Mouse (Mus musculus): ENCODE measurements around the gene Btg1. TPM values are rescaled to one million over a fixed set of nuclear protein-coding genes. Genes with fewer than 3 reads are reported as not detected.

Btg1 gene
- polyA plus RNA-seq, 1 experiment = 42.9 TPM

DNA sequence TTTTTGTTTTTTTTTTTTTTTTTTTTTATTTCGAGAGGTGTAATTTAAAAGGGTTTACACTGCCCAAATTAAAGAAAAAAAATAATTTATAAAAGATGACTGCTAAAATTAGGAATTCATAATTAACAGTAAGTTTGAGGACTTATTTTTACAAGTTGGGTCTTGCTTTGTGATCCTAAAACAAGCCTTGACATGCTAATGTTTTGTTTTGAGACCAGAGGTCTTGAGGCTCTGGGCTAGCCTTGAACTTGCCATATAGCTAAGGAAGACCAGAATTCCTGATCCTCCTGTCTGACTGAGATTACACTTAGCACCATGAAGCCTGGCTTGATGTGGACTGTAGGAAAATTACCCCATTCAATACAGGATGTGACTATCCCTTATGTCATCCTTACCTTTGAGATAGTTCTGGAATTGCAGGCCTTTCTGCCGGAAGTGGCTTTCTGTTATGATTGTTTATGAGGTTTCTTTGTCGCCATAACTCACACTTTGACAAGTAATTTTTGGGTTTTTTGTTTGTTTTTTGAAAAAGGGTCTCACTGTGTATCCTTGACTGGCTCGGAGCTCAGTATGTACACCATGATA, 4.6 kb downstream of the Btg1 start:
- 30% methylated on average over 4 of the region's 4 CpGs for WGBS
- H3K4me1 ChIP-seq (ENCODE audit: control insufficient read depth, insufficient read depth, low read length) = peaks cover 25% of the 10 kb centered on the region
- DNase-seq = no peak
- no peak for TF ChIP-seq POLR2A (IDR thresholded peaks at IDR 0.05; ENCODE audit: borderline replicate concordance, extremely low read depth, low read depth, low read length)
- no peak for TF ChIP-seq CTCF (IDR thresholded peaks at IDR 0.05; ENCODE audit: insufficient read depth, low read length)
- peak overlapping the region; percentile 46 for H3K4me3 ChIP-seq (replicated peaks; ENCODE audit: extremely low read depth, low read depth, low read length)

DNA sequence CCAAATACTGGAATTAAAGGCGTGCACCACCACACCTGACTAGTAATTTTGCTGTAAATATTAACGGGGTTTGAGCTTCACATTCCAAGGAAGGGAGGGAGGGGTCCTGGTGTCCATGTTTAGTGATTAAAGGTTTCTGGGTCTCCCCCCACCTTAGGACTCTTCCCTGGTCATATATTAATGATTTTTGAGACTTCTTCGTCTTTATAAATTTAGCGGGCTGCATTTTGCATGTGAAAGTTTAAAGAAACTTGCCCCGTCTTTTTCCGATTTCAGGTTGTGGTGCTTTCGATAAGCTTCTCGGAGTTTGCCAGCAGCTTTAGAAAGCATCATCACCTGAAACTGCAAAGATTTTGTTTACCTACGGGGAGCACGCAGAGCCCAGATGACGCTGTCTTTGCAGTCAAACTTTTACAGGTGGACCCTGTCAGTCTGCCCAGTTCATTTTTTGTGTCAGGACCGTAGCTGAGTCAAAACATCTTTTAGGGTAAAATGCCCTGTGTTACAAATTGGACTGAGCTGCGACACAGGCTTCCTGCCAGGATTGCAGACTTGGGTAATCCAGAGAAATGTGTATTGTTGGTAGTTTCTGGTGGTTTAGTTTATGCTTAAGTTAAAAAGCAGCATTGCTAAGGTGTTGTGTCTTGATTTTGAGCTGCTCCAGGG, 5.3 kb downstream of the Btg1 start:
- 47% methylated on average over 13 of the region's 13 CpGs for WGBS
- DNase-seq = no peak
- TF ChIP-seq POLR2A (IDR thresholded peaks at IDR 0.05; ENCODE audit: borderline replicate concordance, extremely low read depth, low read depth, low read length) = no peak
- Histone ChIP-seq H3K4me3 (replicated peaks; ENCODE audit: extremely low read depth, low read depth, low read length) (peak overlapping the region; percentile 43), H3K4me1 (ENCODE audit: control insufficient read depth, insufficient read depth, low read length) (peaks cover 25% of the 10 kb centered on the region)

DNA sequence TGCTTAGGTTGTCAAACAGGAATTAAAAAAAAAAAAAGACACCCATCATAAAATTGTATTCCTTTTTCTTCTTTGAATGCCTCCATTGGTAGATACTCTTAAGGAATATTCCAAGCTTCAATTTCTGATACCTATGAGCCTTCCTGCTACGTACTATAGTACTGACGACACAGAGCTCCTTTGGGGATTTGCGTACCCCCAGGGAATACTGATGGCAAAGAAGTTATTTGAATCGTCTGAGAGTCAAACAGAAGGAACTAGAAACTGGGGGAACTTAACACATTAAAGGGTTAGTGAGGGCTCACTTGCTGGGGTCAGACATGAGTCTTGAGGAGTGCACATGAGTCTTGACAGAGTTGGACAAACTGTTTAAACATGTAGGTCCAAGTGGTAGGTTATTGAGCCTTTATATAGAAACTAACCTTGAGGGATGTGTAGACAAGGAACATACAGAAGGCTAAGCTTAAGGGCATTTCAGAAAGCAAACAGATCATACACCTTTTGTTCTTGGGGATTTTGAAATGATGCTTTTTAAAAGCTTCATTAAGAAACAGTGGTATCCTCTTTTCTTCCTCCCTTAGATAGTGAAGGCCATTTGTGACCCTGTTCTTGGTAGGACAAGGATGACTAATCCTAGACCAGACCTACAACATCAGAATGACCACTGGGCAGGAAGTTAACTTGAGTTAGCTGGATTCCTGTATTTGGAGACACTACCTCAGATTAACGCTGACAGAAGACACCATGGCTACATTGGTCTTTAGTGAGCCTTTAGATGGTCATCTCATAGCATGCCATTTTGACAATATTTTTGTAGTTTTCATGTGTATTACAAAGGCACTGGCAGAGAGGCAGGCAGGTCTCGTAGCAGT, 6.2 kb downstream of the Btg1 start:
- 66% methylated on average over 6 of the region's 6 CpGs for WGBS
- Histone ChIP-seq H3K4me1 (ENCODE audit: control insufficient read depth, insufficient read depth, low read length) (peaks cover 25% of the 10 kb centered on the region), H3K4me3 (replicated peaks; ENCODE audit: extremely low read depth, low read depth, low read length) (no peak overlapping the region)
- DNase-seq = no peak
- TF ChIP-seq CTCF (IDR thresholded peaks at IDR 0.05; ENCODE audit: insufficient read depth, low read length) (no peak), POLR2A (IDR thresholded peaks at IDR 0.05; ENCODE audit: borderline replicate concordance, extremely low read depth, low read depth, low read length) (no peak)

DNA sequence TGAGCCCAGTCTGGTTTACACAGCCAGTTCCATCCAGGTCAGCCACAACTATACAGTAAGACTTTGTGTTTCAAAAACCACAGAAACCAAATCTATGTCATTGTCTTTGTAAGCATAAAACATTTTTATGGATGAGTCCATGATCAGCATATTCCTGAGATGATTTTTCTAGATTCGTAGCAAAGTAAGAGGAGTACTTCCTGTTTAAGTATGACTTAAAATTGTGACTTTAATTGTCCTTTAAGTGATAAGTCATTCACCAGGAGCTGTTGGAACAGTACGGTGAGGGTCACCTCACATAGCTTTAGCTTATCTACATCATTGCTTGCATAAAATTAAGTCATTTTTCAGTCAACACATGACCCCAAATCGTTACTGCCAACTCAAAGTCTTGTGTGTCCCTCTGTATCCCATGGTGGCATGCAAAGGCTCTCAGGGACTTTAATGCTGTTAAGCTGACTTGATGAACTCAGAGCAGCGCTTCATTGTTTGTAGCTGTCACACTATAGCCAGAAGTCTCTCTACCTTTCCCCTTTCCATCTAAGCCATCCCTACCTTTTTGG, 6.9 kb downstream of the Btg1 start:
- H3K4me1 ChIP-seq (ENCODE audit: control insufficient read depth, insufficient read depth, low read length) = peaks cover 29% of the 10 kb centered on the region
- H3K4me3 ChIP-seq (replicated peaks; ENCODE audit: extremely low read depth, low read depth, low read length) = no peak overlapping the region
- no peak for DNase-seq
- WGBS = 67% methylated on average over 4 of the region's 4 CpGs
- TF ChIP-seq POLR2A (IDR thresholded peaks at IDR 0.05; ENCODE audit: borderline replicate concordance, extremely low read depth, low read depth, low read length) (no peak), CTCF (IDR thresholded peaks at IDR 0.05; ENCODE audit: insufficient read depth, low read length) (no peak)

DNA sequence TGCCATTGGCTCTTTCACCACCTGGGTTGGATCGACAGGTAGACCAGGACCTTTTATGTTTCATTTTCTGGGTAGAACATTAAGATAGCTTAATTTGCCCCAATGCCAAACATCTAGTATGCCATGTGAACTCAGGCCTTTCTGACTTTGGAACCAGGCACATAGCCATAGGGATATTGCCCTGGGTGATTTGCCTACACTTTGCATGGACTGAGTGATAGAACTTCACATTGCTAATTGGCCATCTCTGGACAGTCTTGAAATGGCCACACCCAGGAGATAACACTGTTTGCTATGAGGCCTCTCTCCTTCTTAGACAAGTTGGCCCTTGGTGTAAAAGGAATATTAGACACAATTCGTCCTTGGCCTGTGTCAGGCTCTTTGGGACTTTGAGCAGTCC, 7.6 kb downstream of the Btg1 start:
- no peak for DNase-seq
- WGBS = 76% methylated on average over 2 of the region's 2 CpGs
- no peak for TF ChIP-seq CTCF (IDR thresholded peaks at IDR 0.05; ENCODE audit: insufficient read depth, low read length)
- no peak for TF ChIP-seq POLR2A (IDR thresholded peaks at IDR 0.05; ENCODE audit: borderline replicate concordance, extremely low read depth, low read depth, low read length)

DNA sequence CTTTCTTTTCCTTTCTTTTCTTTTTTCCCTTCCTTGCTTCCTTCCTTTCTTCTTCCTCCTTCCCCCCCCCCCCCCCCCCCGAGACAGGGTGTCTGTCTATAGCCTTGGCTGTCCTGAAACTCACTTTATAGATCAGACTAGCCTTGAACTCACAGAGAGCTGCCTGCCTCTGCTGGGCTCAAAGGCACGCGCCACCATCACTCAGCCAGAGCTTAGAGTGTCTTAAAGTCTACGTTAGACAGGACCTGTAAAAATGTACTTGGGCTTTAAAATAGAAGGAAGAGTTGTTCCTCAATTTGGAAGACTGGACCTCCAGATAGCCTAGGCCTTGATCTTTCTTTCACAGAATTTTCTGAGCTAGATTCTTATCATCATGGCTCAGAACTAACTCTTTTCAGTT, 8.3 kb downstream of the Btg1 start:
- Histone ChIP-seq H3K4me1 (ENCODE audit: control insufficient read depth, insufficient read depth, low read length) (peaks cover 29% of the 10 kb centered on the region), H3K4me3 (replicated peaks; ENCODE audit: extremely low read depth, low read depth, low read length) (no peak overlapping the region)
- DNase-seq = no peak
- WGBS = 91% methylated on average over 3 of the region's 4 CpGs
- TF ChIP-seq POLR2A (IDR thresholded peaks at IDR 0.05; ENCODE audit: borderline replicate concordance, extremely low read depth, low read depth, low read length) = no peak
- TF ChIP-seq CTCF (IDR thresholded peaks at IDR 0.05; ENCODE audit: insufficient read depth, low read length) = no peak

More for the DNA sequence above, 7.6 kb downstream of the Btg1 start:
- H3K4me1 ChIP-seq (ENCODE audit: control insufficient read depth, insufficient read depth, low read length) = peaks cover 29% of the 10 kb centered on the region
- H3K4me3 ChIP-seq (replicated peaks; ENCODE audit: extremely low read depth, low read depth, low read length) = no peak overlapping the region

DNA sequence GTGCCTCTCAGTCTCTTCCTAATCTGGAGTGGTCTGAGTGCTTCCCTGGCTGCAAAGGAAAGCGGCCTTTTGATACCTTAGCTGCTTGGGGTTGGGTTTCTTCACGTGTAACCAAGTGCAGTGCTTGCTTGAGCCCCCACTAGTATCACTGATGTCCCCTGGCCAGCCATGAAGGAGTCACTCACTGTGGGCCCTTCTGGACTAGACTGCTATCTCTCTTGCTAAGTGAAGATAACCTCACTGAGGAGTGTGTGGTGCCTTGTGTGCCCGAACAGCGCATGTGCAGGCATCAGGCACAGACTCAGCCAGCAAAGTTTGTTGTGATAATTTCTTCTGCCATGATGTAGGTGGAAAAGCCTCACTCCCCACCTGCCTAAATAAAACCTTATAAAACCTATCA, 8.9 kb downstream of the Btg1 start:
- Histone ChIP-seq H3K4me1 (ENCODE audit: control insufficient read depth, insufficient read depth, low read length) (peaks cover 29% of the 10 kb centered on the region), H3K4me3 (replicated peaks; ENCODE audit: extremely low read depth, low read depth, low read length) (no peak overlapping the region)
- 68% methylated on average over 4 of the region's 4 CpGs for WGBS
- no peak for TF ChIP-seq CTCF (IDR thresholded peaks at IDR 0.05; ENCODE audit: insufficient read depth, low read length)
- no peak for TF ChIP-seq POLR2A (IDR thresholded peaks at IDR 0.05; ENCODE audit: borderline replicate concordance, extremely low read depth, low read depth, low read length)
- no peak for DNase-seq

DNA sequence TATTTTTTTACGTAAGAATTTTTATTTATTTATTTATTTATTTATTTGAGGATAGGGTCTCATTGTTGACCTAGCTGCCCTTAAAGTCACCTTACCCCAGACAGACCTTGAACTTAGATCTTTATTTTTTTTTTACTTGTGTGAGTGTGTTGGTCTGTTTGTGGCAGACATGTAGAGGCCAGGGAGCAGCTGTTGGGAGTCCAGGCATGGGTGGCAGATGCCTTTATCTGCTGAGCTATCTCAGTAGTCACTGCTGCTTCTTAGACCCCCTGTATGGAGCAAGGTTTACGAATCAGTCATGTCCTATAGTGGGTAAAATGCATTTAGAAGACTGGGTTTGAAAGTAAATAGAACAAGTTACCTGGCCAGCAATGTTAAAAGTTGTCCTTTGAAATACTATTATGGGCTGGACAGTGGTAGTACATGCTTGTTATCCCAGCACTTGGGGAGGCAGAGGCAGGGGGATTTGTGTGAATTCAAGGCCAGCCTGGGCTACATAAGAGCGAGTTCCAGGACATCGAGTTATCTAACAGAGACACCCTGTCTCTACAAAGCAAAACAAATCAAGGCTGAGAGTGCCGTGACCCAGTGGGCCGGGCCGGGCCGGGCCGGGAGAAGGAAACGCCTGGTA, 9.4 kb downstream of the Btg1 start:
- WGBS = 91% methylated on average over 10 of the region's 10 CpGs
- no peak for TF ChIP-seq POLR2A (IDR thresholded peaks at IDR 0.05; ENCODE audit: borderline replicate concordance, extremely low read depth, low read depth, low read length)
- no peak for TF ChIP-seq CTCF (IDR thresholded peaks at IDR 0.05; ENCODE audit: insufficient read depth, low read length)
- Histone ChIP-seq H3K4me3 (replicated peaks; ENCODE audit: extremely low read depth, low read depth, low read length) (no peak overlapping the region), H3K4me1 (ENCODE audit: control insufficient read depth, insufficient read depth, low read length) (peaks cover 27% of the 10 kb centered on the region)
- DNase-seq = no peak

DNA sequence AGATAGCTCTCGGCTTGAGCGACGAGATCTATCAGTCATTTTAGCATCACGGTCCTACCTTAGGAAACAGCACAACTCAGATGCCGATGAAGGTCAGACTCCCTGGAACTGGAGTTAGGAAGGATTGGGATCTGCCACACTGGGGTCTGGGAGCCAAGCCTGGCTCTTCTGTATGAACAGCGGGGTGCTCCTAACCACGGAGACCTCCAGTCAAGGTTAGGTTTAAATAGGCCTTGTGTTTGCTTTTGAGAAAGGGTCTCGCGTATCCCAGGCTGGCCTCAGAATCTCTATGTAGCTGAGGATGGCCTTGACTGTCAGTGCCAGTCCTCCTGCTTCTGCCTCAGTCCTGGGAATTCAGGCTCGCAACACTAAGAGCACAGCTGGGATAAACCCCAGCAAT, 10.5 kb downstream of the Btg1 start:
- TF ChIP-seq POLR2A (IDR thresholded peaks at IDR 0.05; ENCODE audit: borderline replicate concordance, extremely low read depth, low read depth, low read length) (no peak), CTCF (IDR thresholded peaks at IDR 0.05; ENCODE audit: insufficient read depth, low read length) (no peak)
- WGBS = 93% methylated on average over 10 of the region's 10 CpGs
- no peak for DNase-seq
- Histone ChIP-seq H3K4me1 (ENCODE audit: control insufficient read depth, insufficient read depth, low read length) (peaks cover 17% of the 10 kb centered on the region), H3K4me3 (replicated peaks; ENCODE audit: extremely low read depth, low read depth, low read length) (no peak overlapping the region)
